Mouse (Mus musculus): ENCODE measurements around the gene Rapsn.

DNA sequence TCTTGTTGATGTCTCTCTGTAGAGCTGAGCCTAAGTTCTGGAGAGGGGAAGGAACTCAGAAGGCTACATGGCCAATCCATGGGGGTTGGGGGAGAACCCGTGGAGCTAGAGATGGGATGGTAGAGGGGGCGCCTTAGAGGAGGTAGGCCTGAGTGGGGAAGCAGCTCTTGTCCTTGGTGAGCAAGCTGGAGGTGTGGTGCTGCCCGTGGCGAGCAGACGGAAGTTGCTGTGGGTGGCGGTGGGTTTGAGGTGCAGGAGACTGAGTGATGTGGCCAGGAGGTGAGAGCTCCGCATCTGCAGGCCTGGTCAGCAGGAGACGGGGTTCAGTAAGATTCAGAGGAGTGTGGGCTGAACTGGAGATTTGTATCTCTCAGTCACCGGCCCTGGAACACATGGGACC is 52.0 kb downstream of the Rapsn start:
- TF ChIP-seq CTCF (IDR thresholded peaks at IDR 0.05; ENCODE audit: low read depth) (no peak), EP300 (IDR thresholded peaks at IDR 0.05; ENCODE audit: low read depth) (no peak)
